25 mouse cellular contexts compared by ENCODE assay signal in the genomic region with DNA sequence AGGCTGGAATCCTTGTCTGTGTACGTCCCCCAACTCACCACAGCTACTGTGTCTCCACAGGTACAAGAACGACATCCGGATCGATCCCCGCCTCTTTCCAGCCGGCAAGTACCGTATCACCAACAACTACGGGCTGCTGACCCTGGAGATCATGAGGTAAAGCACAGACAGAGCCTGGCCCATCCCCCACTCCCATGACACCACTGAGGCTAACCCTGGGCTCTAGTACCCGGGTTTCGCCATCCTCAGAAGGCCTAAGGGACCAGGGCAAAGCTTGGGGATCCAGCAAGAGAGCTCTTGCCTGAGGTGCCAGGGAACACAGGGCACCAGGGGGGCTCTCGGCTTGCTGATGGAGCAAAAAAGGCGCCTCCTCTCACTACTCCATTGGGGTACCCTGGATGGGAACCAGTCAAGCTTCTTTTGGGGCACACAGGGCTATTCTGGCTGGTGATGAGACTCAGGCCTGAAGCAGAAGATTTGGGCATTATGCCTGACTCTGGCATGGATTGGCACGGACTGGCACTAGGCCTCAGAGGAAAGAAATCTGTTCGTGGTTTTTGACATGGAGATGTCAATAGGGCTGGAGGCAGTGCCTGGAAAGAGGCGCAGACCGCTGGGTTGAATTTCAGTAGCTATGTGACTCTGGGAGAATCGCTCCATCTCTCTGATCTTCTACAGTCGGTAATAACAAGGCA. TPM values are rescaled to one million over a fixed set of nuclear protein-coding genes. Genes with fewer than 3 reads are reported as not detected.
DNase-seq lines count a peak whose midpoint lies in the region.
"Had no signal": no experiment of that assay in that cellular context is flagged by ENCODE, and none has a peak within 500 bp of the region (broad histone marks: within the 10 kb centered on the region; RNA-seq: fewer than 3 reads in every experiment).

No protein-coding gene starts in this region.

- intact Hi-C loops in left cerebral cortex, postnatal 4 days (cut with DNase I) = no loop called here
- intact Hi-C loops in left cerebral cortex, postnatal 10 days (cut with DNase I) = no loop called here

- DNase-seq in adrenal gland, adult 2 months = peak; percentile 24
- no peak for DNase-seq in adrenal gland, adult 18-20 months (ENCODE audit: low spot score in 2 of 2)
- DNase-seq in cerebellum, postnatal 10 days = peak; percentile 65 to 66
- no peak for DNase-seq in cerebellum, adult 9-11 months
- DNase-seq in left cerebral cortex, postnatal 4 days = peak; percentile 19
- no peak for DNase-seq in left cerebral cortex, postnatal 10 days (ENCODE audit: extremely low spot score in 1 of 2, low spot score in 2 of 2)
- DNase-seq: cerebellum, adult 2 months; cerebellum, postnatal 25 days; forebrain, postnatal 0 days; gastrocnemius, adult 2 months; gastrocnemius, postnatal 14 days; heart, adult 18-20 months; heart, postnatal 10 days; heart, postnatal 4 days; kidney, adult 18-20 months had no signal

RNA-seq across cellular contexts. Expression of gene Myom3, which starts 11.2 kb away (rescaled TPM):
- total RNA-seq in adrenal gland, adult 2 months (2021) = under 1 TPM; 0.40 to 0.55 TPM
- 0.08 and 0.10 TPM in 2 replicates for polyA plus RNA-seq in adrenal gland, adult 2 months (2012; rRNA removed)
- total RNA-seq in adrenal gland, adult 18-20 months (2021) = 1 to 10 TPM in 1 of 2 experiments, under 1 TPM in 1; 0.20 to 1.1 TPM
- under 1 TPM; 0.81 to 0.86 TPM for total RNA-seq in left cerebral cortex, postnatal 4 days (2021)
- 1 to 10 TPM; 1.2 to 1.6 TPM for total RNA-seq in left cerebral cortex, postnatal 10 days (2021)
- total RNA-seq: common myeloid progenitor, adult 5-6 weeks had no signal
- polyA plus RNA-seq: activated CD4-positive, CD25-positive, alpha-beta regulatory T cell, adult 4 months; forebrain, embryonic 11.5 days; inflammation-experienced regulatory T-cells, adult 6 months had no signal

RNA-seq across cellular contexts. Expression of gene Il22ra1, which starts 42.8 kb away (rescaled TPM):
- total RNA-seq in adrenal gland, adult 2 months (2021) = under 1 TPM; 0.43 to 0.59 TPM
- 1.2 and 1.4 TPM in 2 replicates for polyA plus RNA-seq in adrenal gland, adult 2 months (2012; rRNA removed)
- total RNA-seq in adrenal gland, adult 18-20 months (2021) = under 1 TPM; 0.10 to 0.36 TPM
- total RNA-seq in left cerebral cortex, postnatal 4 days (2021) = under 1 TPM; 0.24 to 0.26 TPM
- under 1 TPM; 0.57 to 0.69 TPM for total RNA-seq in left cerebral cortex, postnatal 10 days (2021)
- total RNA-seq: common myeloid progenitor, adult 5-6 weeks; gastrocnemius, adult 2 months had no signal
- polyA plus RNA-seq: activated CD4-positive, CD25-positive, alpha-beta regulatory T cell, adult 4 months; cerebellum, adult 2 months; embryonic facial prominence, embryonic 12.5 days; forebrain, embryonic 11.5 days; forebrain, embryonic 14.5 days; forebrain, postnatal 0 days; heart, embryonic 12.5 days; hindbrain, embryonic 11.5 days; hindbrain, embryonic 14.5 days; hindbrain, postnatal 0 days; inflammation-experienced regulatory T-cells, adult 6 months had no signal

Comparison
In these comparisons a context has a peak if more than half of its experiments do, and no peak if none do; other contexts are left out.
1. DNase-seq: peak in adrenal gland, adult 2 months (single experiment), cerebellum, postnatal 10 days (2 of 2) and left cerebral cortex, postnatal 4 days (single experiment); none in adrenal gland, adult 18-20 months (0 of 2), cerebellum, adult 9-11 months (single experiment) and left cerebral cortex, postnatal 10 days (0 of 2).